Mouse (Mus musculus) telencephalon, adult 2 months (tissue): Measurements from ENCODE around the gene Ipo7.
"Not testable (repeated sequence)": the region's sequence is repeated elsewhere in the genome, so short reads cannot be mapped to it uniquely, and the experiment has no call there.

ENCODE experiments used
- DNase-seq: peaks from one replicate; pipeline ENCODE4 v3.0.0-alpha.2; 2011; ENCODE audit warnings: low read depth, low spot score

Gene Ipo7

DNA sequence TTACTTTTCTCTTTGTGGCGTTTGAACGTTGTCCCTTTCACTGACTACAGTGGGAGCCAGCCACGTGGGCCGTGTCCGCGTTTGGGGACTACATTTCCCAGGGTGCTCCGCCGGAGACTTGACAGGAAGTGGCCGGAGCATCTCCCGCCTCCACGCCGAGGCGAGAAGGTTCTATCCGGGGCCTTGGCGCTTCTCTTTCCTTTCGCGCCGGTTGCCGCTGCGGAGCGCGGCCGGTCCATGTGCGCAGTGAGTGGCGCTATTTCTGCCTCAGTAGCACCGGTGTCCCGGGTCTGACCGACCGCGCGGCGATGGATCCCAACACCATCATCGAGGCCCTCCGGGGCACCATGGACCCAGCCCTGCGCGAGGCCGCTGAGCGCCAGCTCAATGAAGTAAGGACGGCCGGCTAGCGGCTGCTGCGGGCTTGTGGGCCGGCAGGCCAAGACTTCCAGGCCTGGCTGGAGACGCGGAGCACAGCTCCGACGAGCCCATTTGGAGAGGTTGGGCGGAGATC lies at the start of gene Ipo7:
Gene Ipo7 (plus strand): TSS at position 158 of the 514 bp plus-strand sequence.
- DNase-seq: peak; percentile 88

DNA sequence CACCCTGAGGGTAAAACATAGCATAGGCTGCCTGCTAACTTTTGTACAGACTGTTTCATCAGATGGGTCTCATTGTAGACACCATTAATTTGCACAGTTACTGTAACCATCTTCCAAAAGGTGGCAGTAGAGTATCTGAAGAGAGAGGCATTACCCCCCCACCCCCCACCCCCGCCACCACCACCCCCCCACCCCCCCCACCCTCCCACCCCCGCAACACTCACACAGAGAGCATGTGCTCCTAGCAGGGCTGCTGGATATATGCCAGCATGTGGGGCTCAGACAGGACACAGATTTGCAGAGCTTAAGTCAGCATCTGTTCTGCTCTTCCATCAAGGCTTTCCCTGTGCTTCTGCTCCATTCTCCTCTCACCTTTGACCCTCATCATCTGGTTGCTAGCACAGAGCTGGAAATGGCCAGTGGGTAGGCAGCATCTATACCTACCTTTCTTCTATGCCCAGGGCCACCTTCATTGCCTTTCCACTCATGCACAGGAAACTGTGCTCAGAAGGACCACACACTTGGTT lies 49.1 kb upstream of the Ipo7 start:
- DNase-seq: no peak

DNA sequence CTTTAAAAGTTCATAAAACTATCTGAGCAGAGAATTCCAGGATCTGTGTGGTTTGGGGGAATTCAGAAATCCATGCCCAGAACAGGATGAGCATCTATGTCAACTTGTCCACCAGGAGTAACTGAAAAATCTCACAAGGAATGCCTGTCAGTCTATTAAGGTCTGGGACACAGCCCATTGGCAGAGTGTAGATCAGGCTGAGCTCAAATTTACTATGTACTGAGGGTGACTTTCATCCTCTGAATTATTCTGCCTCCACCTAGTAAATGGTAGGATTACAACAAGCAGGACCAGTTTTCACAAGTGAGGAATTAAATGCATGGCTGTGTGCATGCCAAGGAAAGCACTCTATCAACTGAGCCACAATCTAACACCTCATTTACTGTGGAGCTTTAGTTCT lies 48.5 kb upstream of the Ipo7 start:
- DNase-seq: no peak

DNA sequence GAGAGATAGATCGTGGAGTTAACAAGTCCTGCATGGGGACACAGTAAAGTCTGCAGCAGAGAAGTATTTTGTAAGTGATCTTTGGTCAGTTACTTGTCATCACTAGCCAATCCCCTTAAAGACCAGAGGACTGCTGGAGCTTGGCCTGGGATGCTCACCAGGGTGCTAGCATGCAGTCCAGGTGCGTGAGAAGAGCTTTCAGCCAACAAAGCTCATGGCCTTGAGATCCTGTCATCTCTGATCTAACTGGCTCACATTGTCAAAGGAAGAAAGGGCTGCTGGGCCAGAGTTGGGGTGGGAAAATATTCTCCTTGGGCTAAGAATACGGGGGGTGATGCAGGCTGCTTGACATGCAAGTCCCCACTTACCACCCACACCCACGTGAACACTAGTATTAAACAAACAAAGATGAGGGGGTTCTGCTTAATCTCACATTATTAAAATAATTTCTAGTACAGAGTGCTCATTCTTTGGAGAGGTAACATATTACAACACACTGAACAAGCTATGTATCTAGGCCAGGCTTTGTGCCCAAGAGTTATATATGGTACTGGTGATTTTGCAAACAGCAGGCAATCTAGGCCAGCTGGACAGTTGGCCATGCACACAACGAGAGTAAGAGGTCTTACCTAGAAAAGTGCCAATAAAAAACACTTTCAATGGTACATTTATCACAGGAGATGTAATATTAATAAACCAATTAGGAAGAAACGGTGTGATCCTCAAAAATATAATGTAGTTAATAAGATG lies 41.9 kb upstream of the Ipo7 start:
- DNase-seq: no peak

DNA sequence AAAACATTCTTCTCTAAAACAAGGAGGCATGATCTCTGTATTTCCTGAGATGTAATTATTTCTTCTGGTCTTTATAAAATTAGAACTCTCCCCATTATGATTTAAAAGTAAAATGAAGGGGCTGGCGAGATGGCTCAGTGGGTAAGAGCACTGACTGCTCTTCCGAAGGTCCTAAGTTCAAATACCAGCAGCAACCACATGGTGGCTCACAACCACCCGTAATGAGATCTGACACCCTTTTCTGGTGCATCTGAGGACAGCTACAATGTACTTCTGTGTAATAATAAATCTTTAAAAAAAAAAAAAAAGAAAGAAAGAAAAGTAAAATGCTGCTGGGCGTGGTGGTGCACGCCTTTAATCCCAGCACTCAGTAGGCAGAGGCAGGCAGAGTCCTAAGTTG lies 40.9 kb upstream of the Ipo7 start:
- not testable (repeated sequence) for DNase-seq

DNA sequence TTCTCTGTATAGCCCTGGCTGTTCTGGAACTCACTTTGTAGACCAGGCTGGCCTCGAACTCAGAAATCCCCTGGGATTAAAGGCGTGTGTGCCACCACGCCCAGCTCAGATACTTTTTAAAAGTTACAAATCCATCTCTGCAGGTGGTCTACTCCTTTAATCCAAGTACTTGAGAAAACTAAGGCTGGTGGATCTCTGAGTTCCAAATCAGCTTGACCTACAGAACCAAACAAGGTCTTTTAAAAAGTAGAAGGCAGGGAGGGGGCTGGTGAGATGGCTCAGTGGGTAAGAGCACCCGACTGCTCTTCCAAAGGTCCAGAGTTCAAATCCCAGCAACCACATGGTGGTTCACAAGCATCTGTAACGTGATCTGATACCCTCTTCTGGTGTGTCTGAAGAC lies 33.5 kb upstream of the Ipo7 start:
- not testable (repeated sequence) for DNase-seq

DNA sequence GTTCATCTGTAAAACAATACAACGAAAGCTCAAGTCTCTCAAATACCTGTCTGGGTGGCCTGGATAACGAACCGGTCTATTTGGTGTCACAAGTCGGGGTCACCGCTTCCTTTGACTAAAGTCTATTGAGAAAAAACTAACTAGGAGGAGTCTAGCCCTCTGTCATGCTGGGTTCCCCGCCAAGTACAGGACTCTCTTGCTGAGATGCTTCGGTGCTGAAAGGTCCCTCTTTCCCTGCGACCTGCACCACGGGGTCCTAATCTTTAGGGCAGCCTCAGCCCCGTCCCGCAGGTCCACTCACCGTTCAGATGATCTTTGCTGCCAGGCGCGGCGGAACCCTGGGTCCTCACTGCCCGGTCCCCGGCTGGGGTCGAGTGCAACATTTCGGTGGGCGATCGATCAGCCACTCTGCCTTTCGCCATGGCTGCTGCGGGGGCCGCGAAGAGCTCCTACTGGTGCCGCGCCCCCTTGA lies 32.4 kb upstream of the Ipo7 start:
- no peak for DNase-seq

DNA sequence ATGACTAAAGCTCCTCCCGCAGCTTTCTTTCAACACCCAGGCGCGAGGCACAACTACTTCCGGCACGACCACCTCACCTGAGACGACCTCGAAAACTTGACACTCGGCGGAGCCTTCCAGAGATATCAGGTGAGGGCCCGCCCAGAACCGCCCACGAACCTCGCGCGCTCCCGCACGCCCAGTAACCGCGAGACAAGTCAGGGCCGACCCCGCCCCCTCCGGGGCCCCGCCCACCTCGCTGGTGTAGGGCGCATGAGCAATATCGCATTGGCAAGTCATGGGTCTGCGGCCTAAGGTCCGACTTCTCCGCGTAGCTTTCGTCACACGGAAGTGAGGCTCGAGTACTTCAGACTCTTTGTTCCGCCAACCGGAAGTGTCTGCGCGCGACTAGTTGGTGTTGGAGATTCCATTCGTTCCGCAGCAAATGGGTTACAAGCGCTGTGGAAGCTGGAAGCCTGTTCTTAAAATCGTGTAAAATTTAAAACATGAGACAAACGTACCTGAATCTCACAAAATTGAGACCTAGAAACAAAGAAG lies 31.9 kb upstream of the Ipo7 start:
- peak; percentile 99 for DNase-seq

DNA sequence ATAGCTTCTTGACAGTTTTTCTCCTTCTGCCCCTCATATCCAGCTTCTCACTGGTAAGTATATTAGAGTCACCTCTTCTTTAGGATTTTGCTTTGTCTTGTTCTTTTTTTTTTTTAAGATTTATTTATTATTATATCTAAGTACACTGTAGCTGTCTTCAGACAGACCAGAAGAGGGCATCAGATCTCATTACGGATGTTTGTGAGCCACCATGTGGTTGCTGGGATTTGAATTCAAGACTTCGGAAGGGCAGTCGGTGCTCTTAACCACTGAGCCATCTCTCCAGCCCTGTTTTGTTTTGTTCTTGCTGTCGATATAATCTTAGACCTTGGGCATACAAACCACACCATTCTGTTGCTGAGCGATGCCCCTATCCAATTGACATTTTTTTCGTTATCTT lies 31.3 kb upstream of the Ipo7 start, which contains the start of gene Tmem41b:
Gene Tmem41b (minus strand): TSS at position 155 of the 400 bp plus-strand sequence.
- not testable (repeated sequence) for DNase-seq

DNA sequence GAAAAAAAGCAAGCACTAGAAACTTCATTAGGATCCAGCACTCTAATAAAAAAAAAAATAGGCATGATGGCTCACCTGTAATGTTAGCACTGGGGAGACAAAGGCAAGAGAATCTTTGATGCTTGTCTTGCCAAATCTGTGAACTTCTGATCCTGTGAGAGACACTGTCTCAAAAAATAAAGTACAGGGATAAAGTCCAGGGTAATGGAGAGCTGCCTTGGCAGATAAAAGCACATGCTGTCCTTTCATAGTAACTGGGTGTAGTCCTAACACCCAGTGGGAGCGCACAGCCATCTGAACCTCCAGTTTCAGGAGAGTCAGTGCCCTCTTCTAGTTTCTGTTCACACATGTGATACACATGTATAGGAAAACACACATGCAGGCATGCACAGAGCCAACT lies 26.8 kb upstream of the Ipo7 start:
- DNase-seq: no peak

DNA sequence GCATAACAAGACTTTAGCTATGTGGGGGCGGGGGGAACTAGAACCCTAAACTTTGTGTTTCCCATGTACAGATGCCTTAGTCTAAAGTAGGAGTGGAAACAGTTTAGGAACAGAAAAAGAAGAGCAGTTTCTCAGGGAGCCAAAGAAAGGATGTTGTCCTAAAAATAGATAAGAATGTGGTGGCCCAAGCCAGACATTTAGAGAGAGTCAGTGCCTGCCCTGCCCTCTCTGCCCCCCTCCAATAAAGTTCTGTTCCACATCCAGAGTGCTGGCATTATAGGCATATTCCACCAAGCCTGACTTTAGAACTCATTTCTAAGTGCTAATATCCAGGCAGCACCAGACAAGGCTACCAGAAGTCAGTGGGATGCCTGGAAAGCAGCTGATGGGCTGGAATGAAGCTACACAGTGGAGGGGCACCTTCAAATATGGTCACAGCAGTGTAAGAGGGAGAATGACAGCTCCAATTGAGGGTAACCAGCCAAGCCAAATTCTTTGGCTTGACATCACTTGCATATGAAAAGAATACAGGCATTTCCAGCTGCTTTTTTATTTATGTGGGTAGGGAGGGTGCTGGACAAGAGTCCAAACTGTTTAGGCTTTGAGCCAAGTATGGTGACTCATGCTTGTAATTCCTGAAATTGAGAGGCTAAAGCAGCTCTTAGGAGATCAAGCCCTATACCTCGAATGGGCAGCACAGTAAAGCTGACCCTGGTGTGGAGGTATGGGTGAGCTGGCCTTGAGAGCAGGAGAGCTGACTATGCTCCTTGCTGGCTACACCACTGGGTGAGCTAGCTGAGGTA lies 24.7 kb upstream of the Ipo7 start:
- no peak for DNase-seq

DNA sequence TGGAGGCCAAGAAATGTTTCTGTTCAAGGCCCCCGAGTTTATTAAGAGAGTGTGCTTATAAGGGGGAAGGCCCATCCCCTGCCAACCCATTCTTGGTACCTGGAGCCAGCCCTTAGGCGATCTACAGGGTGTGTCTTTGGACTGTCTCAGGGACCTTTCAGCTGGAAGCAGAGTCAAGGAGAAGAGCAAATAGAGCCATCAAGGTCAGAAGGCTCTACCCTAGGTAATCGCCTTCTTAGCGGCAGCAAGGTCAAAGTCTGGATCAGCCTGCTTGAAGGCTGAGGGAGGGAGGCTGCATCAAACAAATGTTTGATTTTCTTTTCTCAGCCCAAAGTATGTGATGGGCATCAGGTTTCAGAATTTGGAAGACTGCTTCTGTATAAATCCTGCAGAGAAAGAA lies 19.7 kb upstream of the Ipo7 start:
- no peak for DNase-seq

DNA sequence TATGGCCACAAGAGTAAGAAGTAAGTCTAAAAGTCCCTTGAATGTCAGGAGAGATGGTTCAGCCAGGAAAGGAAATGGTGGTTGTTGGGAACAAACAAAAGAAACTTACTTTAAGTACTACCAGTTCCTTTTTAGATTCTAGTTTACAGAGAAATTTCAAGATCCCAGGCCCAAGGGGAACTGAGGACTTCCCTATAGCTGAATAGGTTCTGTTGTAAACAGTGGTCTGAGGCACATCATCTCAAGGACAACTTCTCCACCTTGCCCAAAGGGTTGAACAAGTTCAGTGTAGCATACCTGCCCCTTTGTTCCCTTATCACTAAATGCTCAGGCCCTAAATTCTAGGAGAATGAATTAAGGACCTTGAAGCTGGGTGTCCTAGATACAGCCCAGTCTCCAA lies 16.0 kb upstream of the Ipo7 start:
- DNase-seq: no peak

DNA sequence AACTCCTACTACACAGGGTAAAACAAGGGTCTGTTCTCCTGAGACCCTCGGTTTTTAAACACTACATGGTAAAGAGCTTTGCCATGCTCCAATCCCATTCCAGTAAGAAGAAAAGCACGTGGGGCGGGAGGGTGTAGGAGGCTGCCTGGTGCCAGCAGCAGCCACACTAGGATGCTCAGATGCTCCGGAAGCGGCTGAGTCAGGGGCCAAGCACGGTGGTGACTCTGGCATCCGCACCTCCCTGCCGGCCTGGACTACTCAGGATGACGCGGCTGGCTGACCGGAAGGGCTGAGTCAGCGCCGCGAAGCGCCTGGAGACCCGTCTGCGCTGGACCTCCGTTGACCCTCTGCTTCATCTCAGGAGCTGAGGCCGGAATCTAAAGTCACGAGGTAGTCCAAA lies 15.1 kb upstream of the Ipo7 start:
- no peak for DNase-seq

DNA sequence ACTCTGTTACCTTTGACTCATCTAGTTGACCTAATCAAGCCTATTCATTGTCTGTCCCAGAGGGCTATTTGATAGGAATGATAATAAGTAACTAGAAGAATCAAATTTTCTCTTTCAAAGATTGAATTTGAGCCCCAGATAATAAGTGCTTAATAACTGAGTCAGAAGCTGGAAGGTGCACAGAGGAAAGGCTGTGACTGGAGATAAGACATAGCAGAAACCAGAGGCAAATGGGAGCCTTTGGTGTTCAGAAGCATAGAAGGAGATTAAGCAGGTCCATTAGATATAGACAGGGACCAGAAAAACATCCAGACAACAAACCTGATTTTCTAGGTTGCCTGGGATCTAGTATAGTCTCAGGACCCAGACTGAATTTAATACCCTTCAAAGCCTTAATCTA lies 12.1 kb upstream of the Ipo7 start:
- DNase-seq: no peak

DNA sequence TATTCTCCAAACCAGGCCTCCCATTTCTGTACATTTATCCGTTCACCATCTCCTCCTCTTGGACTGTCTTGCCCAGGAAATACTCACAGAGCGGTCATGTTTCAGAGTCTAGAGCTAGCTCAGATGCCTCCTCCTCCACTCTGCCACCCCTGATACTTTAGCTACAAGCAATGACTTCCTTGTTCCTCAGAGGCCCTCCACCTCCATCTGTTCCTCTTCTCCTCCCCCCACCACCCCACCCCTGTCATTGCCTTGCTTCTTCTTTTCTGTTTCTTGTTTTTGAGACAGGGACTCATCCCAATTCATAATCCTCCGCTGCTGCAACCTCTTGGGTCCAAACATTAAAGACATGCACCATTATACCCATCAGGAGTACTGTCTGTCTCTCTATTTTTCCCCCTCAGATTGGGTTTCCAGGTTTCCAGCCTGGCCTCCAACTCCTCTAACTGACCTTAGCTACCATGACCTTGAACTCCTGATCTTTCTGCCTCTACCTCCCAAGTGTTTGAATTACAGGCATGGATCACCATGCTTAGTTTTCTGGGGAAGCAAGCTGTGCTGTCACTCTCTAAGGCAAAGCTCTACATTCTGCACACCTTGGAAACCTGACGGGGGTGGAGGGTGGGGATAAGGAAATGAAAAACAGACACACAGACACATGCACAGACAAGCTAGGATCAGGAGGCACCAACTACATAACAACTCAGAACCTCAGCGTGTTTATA lies 11.4 kb upstream of the Ipo7 start:
- DNase-seq: no peak

DNA sequence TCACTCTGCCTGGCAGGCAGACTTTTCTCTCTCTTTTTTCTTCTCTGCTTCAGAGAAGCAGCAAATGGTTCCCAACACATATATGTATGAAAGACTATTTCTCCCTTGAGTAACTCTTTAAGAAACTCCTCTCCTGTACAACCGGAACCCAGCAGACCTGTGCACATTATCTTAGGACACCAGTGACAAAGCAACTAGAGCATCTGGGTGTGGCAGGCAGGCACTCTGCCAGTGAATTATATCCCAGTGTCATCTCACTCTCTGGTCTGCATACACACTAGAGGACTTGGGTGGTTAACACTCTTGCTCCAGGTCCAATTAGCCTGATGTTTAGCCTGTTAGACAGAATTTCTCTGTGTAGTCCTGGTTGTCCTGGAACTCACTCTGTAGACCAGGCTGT lies 9.6 kb upstream of the Ipo7 start:
- no peak for DNase-seq

DNA sequence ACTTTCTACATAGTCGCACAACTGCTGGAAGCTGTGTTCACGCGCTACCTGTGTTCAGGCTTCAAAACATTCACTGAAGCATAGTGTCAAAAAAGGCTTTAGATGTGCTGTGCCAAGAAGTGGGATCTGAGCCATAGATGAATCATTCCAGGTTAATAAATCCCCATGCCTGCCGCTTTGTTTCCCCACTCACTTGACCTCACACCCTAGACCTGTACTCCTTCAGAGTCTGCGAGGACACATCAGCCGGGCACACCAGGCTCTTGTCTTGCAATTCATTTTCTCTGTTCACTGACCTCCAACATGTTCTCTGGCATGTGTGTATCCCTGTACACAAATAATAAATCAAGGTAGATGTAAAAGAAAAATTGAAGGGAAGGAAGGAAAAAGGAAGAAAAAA lies 9.0 kb upstream of the Ipo7 start:
- no peak for DNase-seq

DNA sequence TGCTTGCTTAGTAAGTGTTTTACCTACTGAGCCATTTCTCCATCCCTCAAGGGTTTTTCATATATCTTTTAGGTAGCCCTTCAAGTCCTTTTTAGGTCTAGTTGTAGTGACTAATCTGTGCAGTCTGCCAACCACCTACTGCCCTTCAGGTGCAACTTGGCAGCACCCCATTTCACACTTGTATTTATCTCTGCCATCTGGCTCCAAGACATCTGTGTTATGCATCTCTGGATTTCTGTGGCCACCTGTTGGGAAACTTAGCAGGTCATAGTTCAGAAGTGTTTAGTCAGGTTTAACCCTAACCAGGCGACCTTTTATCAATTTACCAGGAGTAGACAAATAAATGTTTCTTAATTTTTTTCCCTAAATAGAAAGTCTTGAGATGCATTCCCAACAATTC lies 6.7 kb upstream of the Ipo7 start:
- DNase-seq: no peak

DNA sequence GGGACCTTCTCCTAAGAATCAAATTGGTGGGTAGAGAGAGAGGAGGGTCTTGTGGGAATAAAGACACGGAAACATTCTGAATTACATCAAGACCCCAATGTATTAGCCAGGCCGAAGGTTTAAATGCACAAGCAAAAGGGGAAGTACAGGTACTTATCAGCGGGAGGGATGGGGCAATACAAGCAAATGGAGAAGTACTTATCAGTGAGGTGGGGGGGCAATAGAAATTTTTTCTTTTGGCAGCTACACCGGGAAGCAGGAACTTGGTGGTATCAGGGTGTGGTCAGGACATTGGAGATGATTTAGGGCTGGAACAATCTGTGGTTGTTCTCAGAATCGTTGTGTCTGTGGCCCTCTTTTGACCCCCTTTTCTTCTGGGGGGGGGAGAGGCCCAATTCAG lies 3.8 kb upstream of the Ipo7 start:
- no peak for DNase-seq

DNA sequence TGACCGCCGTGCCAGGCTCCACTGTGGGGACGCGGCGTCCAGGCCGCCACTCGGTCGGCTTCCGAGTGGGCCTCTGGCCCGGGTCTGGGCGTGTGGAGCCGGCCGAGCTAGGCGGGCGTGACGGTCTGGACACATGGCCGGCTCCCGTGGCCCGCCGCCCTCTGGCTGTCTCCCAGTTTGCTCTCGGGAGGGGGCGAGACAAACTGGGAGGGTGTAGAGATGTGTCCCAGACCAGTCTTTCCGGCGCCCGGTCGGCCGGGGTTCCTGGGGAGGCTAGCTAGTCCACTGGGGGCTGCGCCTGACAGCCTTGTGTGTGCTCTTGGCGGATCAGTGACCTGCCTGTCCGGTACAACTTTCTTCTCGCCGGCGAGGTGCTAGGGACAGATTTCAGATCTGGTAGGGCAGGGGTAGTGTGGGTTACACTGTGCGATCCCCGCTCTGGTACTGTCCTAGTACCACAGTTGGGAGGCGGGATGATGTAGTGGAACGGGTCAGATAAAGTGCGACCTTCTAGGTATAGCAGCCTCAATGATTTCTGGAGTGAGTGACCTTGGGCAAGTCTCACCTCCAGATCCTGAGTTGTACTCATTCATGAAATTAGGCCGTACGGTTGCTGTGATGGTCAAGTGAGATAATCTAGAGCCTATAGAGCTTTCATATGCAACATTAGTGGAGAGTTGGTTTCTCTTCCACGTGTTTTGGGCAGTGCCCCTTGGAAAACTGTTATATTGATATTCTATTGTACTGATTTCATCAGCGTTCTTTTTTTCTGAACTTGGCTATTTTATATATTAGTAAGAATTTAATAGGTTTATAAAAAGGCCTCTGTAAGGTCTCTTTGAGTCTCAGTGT lies 783 bp downstream of the Ipo7 start:
- DNase-seq: no peak
